Mouse (Mus musculus): ENCODE data around the gene Rep15.
A peak's percentile ranks its signal among the peaks of the same experiment; 100 is the strongest.

Rep15 gene

DNA sequence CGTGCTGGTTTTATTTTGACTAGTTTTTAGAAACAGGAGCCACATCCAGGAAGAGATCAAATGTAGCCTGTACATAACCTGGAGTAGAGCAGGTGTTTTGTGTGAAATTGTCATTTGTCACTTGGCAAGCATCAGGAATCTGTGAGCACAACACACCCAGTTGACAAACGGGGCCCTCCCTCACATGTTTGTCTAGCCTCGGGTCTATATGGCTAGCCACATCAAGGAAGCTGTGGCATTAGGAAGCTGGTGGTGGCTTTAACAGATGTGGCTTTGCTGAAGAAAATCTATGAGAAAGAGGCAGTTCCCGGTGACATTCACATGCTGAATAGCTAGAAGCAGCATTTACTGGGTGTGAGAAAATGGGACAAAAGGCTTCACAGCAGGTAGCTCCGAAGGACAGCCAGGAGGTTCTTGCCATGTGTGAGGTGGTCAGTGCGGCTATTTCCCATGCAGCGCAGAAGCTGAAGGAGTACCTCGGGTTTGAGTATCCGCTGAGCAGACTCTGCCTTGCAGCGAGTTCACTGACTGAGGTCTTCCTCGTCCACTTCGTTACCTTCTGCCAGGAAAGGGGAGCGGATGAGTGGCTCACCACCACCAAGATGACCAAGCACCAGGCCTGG lies at the start of gene Rep15:
Rep15 (plus strand) TSS at position 282 of the 623 bp plus-strand sequence.
- no peak for DNase-seq (ENCODE audit: low spot score)

DNA sequence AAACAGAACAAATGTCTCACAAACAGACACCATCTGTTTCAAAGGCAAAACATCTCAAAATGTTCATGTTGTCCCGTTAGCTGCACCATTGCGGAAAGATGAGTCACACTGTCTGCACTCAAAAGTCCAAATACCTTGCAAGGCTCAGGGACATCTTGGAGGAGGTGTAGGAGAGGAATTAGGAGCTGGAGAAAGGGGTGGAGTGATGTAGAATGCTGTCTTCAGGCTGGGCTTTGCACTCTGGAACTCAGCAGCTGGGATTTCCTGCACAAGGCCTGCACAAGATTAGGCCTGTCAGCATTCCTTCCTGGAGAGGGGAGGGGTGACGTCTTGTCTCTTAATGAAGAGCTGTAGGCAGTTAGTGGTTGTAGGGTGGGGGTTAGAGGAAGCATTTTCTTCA lies 47.8 kb upstream of the Rep15 start:
- DNase-seq (ENCODE audit: low spot score) = peak; percentile 78

DNA sequence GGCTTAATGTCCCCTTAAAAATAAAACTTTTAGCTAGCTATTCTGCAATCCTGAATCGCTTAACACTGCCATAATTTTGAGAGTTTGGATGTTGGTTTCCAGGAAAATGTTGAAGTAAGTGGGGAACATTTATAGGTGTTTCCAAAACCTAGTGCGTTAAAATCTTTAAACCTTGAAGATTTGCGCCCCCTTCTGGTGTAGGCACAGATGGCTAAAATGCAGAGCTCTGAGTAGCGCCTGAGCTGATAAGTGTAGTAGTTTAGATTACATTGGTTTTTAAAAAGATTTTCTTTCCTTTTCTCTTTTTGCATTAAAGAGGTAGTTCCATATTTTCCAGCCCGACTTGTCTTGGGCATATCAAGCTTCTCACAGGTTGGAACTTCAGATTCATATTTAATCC lies 38.1 kb upstream of the Rep15 start:
- DNase-seq (ENCODE audit: low spot score) = no peak

DNA sequence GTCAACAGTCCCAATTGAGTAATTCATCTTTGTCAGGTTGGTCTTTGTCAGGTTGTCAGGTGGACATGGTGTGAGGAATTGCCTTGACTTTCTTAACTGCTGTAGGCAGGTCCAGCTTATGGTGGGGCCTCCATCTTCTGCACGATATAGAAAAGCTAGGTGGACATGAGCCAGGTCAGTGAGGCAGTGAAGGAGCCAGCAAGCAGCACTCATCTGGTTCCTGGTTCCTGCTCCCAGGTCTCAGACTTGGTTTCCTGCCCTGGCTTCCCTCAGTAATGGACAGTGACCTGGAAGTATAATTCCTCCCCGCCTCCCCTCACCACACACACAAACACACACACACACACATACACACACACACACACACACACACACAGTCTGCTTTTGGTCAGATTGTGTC lies 37.0 kb upstream of the Rep15 start:
- no peak for DNase-seq (ENCODE audit: low spot score)

DNA sequence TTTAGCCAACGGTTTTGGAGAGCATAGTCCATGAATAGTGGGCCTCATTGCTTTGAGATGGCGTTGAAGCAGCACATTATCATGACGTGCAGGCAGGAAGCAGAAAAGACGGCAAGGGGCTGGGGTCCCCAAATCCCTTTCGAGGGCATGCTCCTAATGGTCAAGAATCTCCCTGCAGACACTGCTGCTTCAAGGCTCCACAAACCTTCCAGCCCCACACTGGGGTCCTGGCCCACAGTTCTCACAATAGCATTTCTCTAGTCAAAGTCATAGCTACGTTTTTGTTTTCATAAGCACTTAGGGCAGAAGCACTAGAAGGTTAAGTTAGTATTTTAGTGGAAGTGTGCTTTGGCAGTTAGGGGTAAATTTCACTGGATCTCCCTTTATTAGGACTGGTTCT lies 36.5 kb upstream of the Rep15 start:
- no peak for DNase-seq (ENCODE audit: low spot score)

DNA sequence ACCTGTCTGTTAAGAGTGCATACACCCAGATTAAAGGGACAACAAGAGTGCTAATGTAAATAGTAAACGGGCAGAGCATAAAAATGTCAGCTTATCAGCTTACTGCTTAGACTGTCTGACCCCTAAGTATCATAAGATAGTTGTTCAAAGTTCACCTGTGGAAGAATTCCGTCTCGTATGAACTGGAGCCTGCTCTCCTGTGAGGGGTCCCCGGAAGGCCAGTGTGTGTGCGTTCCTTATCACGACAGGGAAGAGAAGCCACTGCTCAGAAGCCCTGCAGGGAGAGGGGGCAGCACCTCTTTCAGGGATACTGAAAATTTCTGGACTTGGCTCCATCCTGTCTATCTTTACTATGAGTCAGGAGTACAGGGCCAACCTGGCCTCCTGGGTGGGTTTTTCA lies 35.4 kb upstream of the Rep15 start:
- DNase-seq (ENCODE audit: low spot score) = no peak

DNA sequence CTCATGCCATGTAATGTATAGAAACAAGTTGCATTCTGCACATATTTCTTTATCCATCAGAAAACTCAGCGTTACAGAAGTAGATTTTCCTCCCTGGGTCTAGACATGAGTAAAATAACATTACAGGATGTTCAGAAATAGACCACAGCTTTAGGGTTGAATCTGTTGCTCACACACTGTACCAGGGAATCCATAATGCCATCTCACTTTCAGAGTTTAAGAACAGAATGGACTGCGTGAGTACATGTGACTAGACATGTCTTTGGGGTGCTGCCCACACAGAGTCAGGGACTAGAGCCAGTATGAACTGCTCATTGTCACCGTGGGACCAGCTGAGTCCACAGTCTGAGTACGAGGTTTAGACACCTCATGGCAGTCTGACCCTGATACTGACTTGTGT lies 33.7 kb upstream of the Rep15 start:
- DNase-seq (ENCODE audit: low spot score) = no peak

DNA sequence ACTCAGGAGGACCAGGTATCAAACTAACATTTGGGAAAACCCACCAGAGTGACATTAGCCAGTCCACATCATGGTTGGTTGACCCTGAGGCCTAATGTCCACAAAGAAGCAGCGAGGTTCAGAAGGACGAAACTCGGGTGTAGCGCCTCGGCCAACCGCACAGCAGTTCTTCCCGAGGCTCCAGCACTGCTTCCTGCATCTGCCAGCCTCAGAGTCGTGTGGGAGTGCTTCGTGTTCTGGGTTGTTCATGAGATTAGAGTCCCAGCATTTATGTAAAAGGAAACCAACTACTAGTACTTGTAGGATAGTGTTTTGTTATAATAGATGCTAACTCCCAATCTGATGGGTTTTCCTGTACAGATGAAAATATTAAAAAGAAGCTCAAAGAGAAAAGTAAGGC lies 33.1 kb upstream of the Rep15 start:
- no peak for DNase-seq (ENCODE audit: low spot score)

DNA sequence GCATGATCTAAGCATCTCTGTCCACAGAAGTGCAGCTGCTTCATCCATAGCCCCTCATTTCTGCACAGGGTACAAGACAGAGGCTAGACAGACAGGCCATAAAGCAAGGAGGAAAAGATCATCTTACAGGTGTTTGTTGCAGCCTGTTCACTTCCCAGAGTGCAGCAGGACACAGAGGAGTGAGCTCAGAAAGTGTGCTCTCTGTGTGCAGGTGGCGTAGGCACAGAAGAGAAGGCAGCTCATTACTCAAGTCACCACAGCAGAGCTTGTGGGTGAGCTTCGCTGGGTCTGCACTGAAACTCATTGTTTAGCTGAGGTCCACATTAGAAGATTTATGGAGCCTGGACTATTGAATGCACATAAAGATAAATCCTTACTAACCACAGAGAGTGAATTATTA lies 32.6 kb upstream of the Rep15 start:
- DNase-seq (ENCODE audit: low spot score) = no peak

DNA sequence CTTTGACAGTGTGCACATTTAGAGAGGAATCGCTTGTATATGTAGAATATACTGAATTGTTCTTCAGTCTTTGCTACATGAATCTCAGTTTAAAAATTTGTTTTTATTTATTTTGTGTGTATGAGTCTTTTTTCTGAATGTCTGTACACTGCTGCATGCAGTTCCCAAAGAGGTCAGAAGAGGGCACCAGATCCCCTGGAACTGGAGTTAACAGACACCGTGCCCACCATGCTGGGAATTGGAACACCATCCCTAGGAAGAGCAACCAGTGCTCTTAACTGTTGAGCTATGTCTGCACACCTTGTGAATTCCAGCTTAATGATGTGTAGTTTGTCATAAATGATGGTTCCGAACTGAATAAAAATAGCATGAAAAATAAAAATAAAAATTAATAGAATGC lies 24.2 kb upstream of the Rep15 start:
- DNase-seq (ENCODE audit: low spot score) = no peak

DNA sequence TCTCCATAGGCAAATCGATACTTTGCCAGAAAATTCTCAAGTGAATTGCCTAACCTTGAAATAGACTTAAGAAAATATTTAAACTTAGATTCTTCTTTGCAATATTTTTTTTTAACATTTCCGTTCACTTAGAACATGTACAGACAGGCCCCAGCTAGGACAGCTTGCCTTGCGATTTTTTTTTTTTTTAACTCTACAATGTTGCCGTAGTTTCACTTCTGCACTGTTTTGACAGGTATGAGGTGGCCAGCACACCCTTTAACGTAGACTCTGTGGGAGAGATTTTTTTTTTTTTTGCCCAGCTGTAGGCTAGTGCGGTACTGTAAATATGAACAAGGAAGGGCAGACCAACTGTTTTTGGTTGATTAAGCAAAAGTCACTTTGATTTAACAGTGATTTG lies 22.0 kb upstream of the Rep15 start:
- DNase-seq (ENCODE audit: low spot score) = no peak

DNA sequence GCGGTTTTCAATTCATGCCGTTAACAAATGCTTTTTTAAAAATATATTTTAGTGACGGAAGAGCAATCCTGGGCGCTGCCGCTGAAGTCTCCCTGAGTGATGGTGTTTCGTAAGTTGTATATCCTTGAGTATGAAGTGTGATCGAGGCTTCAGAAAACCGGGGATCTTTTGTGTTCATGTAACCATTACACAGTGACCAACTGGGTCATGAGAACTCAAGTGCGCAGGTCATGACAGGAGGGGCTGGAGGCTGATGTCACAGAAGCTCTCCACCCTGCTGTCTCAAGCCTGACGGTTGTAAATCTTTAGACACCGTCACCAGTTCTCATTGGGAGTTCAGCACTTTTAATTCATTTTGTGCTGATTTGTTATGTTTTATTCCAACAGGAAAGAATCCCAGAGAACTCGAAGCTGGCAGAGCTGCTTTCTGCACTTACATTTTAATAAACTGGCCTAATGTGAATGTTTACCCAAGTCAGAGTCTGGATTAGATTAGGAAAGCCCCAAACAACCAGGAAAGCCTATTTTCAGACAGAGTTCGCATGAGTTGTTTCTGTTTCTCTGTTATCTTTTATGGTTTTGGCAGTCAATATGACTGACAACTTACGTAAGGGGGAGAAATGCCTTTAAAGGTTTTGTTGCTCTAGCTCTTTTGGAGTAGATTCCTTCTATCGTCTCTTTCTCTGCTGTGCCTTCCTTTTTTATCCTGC lies 21.4 kb upstream of the Rep15 start:
- no peak for DNase-seq (ENCODE audit: low spot score)

DNA sequence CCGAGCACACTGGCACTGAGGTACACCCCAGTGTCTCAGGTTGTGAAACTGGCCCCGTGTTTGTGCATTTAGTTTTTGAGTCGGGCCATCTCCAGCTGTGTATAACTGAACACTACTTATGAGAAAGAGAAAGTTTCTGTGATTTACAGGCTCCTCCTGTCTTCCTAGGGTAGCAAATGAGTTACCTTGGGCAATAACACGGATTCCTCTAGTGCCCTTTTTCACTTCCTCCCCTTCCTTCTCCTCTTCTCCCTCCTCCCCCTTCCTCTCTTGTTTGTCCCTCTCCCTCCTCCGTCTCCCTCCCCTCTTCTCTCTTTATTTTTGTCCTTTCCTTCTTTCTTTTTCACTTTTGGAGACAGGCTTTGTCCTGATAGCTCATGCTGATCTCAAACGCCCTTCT lies 20.8 kb upstream of the Rep15 start:
- no peak for DNase-seq (ENCODE audit: low spot score)

DNA sequence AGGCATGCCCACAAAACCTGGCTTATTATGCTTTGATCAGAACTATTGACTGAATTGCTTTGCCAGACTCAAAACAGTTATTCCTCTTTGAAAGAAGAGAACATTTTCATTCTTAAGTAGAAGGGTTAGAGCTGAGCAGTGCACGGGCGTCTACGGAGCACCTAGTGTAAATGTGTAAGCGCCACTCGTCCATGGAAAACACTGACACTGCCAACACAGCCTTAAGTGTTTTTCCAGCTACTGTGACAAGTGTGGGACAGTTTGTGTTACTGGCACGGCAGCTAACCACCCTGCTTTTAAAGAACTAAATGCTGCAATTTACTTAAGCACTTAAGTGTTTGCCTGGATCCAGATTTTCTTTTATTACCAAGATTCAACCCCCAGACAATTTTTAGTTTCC lies 20.4 kb upstream of the Rep15 start:
- no peak for DNase-seq (ENCODE audit: low spot score)

DNA sequence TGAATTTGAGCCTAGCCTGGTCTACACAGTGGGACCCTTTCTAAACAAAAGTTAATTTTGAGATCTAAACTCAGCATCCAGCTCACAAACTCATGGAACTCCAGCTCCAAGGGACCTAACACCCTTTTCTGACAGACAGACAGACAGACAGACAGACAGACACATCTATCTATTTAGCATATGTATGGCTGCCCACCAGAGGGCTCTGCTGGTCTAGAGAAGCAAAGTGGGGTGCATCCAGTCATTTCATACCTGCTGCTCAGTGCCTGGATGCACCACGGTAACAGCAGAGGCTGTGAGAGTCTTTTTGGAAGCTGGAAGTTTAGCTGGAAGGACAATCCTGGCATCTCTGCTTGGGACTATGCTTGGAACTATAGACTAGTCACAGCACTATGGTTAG lies 18.8 kb upstream of the Rep15 start:
- no peak for DNase-seq (ENCODE audit: low spot score)

DNA sequence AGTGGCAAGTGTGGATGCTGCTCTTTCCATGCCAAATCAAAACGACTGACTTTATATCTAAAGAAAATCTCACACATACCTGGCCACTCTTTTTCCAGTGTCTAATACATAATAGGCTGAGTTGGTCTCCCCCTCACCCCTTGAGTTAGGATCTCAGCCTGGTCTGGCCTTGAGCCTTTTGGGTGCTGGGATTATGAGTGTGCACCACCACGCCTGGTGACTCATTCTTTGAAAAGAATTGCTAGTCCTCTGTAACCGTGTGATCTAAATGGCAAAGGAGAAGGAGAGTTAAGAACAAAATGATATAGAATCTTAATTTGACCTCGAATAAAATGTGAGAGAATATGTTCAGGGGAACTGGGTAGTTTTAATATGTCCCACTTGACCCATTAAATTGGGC lies 14.5 kb upstream of the Rep15 start:
- DNase-seq (ENCODE audit: low spot score) = no peak

DNA sequence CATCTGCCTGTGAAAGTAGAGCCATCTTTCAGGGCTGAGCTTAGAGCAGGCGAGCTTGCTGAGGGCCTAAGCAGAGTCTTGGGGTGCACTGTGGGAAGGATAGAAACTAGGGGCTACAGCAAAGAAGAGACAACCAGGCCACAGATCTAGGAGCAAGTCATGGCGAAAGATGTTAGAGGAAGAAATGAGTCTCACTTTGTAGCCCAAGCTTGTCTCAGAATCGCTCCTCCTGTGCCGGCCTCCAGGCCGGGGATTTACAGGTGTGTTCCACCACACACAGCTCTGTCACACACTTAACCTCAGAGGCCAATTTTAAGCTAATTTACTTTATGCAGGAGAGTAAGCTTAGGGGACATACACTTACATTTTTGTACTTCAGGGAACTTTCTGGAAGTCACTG lies 14.0 kb upstream of the Rep15 start:
- no peak for DNase-seq (ENCODE audit: low spot score)

DNA sequence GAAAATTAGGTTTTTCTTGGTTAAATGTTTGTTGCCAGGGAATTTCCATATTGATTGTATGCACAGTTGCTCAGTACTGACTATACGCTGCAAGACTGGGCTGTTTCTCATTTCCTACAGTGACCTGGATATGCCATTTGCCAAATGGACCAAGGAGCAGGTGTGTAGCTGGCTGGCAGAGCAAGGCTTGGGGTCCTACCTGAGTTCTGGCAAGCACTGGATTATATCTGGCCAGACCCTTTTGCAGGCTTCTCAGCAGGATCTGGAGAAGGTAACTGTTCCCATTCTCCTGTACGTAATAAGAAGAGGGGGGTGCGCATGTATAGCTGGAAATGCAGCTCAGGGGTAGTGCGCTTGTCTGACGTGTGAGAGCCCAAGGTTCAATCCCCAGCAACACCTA lies 11.2 kb upstream of the Rep15 start:
- DNase-seq (ENCODE audit: low spot score) = no peak

DNA sequence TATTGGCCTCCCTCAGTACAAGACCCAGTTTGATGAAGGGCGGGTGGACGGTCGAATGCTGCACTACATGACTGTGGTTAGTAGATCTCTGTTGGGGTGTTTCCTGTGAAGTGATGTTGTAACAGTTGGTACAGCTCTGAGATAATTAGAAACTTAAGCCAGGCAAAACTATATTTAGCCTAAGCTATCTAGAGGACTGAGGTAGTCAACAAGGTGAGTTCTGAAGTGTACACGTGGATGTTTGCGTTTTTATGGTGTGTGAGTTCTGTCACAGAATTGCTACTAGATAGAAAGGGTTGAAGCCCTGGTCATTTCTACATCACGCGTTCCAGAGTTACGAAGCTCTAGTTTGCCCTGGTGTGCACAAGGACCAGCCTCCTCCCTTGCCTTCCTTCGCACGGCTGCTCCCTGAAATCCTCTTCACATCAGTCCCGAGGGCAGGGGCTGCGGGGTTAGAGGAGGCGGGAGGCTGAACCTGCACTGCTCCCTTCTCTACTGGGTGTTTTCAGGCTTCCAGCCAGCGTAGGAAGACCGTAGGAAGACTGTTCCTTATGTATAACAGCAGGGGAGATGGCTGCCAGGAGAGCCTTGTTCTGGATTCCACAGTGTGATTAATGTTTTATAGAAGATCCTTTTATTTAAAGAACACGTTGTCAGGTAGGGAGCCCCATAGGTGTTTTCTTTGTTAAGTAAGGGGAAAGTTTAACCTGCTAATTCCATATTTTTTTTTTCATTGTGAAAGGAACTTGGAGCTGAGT lies 9.8 kb upstream of the Rep15 start:
- no peak for DNase-seq (ENCODE audit: low spot score)

DNA sequence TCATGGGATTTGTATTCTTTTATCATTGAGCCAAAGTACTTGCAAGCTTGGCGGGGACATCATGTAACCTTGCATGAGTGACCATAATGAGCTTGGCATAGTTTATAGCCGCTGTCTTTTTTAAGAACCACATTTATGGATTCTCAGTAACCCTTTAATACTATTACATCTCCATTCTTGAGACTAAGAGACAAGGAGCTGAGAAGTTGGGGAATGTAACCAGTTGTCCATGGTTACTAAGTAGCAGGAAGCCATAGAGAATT lies 9.3 kb upstream of the Rep15 start:
- DNase-seq (ENCODE audit: low spot score) = no peak

DNA sequence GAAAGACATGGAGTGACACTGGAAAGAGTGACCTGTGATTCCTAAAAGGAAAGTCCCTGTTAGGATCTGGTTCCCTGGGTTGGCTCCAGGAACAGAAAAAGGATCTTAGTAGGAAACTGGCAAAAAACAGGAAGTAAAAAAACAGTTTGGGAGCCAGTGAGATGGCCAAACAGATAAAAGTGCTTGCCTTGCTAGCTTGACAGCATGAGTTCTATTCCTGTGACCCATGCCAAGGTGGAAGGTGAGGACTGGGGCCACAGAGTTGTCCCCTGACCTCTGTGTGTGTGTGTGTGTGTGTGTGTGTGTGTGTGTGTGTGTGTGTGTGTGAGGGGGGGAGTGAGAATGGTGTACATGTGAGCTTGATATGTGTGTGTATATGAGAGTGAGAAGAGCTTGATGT lies 8.8 kb upstream of the Rep15 start:
- no peak for DNase-seq (ENCODE audit: low spot score)

DNA sequence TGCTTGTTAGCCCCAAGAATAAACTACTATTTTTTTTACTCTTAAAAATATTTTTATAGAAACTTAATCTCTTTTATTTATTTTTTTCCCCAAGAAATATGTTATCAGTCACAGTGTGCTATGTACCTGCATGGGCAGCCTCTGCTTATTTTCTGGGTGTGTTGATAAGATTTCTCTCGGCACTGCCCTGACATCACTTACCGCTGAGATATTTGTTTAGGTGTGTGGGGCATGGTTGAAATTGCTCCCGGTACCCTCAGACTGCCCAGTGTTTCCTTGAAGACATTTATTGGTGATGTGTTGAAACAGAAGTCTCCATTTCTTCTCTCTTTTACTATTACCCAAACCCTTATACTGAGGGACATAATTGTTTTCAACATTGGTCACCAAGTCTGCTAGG lies 7.6 kb upstream of the Rep15 start:
- no peak for DNase-seq (ENCODE audit: low spot score)

DNA sequence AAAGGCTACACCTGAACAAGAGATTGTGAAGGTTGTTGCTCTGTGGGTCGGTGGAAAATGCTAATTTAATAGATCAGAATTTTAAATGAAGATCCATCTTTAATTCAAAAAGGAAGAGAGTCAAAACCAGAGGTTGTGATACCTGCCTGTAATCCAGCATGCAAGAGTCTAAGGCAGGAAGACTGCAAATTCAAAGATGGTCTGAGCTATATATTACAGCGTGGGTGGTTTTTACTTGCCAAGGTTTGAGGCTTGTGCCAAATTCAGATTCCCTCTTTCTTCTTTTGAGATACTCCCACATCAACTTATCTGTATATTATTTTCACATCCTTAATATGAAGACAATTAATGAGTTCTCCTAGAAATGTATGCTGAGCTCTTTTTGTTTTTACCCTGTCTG lies 4.0 kb upstream of the Rep15 start:
- DNase-seq (ENCODE audit: low spot score) = no peak

DNA sequence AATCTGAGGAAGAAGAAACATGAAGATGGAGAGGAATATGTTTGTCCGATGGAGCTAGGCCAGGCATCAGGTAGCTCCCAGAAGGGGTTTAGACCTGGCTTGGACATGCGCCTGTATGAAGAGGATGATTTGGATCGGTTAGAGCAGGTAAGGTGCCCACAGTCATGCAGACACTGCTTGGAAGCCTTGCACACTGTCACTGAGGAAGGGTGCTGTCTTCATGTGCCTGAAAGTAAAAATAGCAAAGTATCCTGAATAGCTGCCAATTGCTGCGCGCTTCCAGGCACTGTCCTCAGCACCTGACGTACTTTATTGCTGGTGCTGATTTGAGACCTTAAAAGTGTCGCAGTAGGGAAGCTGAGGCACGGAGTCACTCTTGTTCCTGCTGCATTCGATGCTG lies 2.8 kb upstream of the Rep15 start:
- DNase-seq (ENCODE audit: low spot score) = no peak
